Mouse (Mus musculus): ENCODE data around the gene U2af2. TPM values are rescaled to one million over a fixed set of nuclear protein-coding genes. Genes with fewer than 3 reads are reported as not detected.

U2af2 gene
- total and polyA plus RNA-seq, 2 experiments from 2014 or later, result 86.9 to 153 TPM

DNA sequence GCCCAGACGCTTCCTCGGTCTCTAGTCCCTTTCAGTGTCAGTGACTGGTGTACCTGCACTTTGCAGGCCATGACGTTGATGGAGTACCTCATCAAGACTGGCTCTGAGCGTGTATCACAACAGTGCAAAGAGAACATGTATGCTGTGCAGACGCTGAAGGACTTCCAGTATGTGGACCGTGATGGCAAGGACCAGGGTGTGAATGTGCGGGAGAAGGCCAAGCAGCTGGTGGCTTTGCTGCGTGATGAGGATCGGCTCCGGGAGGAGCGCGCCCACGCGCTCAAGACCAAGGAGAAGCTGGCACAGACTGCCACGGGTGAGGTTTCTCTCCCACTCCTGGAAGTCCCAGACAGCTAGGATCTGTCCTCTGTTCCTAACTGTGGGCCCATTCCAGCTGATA is 27.9 kb downstream of the U2af2 start:
- no peak overlapping the region for H3K4me3 ChIP-seq (ENCODE audit: low read length)
- ATAC-seq (no peak), DNase-seq (ENCODE audit: low spot score) (no peak)
- H3K27me3 ChIP-seq (ENCODE audit: insufficient read depth, low read length), result no peaks in the 10 kb centered on the region
- no peak overlapping the region for H3K9ac ChIP-seq (replicated peaks; ENCODE audit: low read length)
- no peak overlapping the region for H3K4me2 ChIP-seq (ENCODE audit: low read depth, low read length)
- TF ChIP-seq CTCF (IDR thresholded peaks at IDR 0.05; ENCODE audit: low read depth), result no peak
- no peaks in the 10 kb centered on the region for H3K9me3 ChIP-seq (ENCODE audit: low read length)
- WGBS, result 96% methylated on average over 15 of the region's 15 CpGs
- H3K36me3 ChIP-seq (ENCODE audit: insufficient read depth, low read length), result peaks cover 16% of the 10 kb centered on the region
- no peak overlapping the region for H3K27ac ChIP-seq
- no peaks in the 10 kb centered on the region for H3K4me1 ChIP-seq (ENCODE audit: insufficient read depth, low read length)

DNA sequence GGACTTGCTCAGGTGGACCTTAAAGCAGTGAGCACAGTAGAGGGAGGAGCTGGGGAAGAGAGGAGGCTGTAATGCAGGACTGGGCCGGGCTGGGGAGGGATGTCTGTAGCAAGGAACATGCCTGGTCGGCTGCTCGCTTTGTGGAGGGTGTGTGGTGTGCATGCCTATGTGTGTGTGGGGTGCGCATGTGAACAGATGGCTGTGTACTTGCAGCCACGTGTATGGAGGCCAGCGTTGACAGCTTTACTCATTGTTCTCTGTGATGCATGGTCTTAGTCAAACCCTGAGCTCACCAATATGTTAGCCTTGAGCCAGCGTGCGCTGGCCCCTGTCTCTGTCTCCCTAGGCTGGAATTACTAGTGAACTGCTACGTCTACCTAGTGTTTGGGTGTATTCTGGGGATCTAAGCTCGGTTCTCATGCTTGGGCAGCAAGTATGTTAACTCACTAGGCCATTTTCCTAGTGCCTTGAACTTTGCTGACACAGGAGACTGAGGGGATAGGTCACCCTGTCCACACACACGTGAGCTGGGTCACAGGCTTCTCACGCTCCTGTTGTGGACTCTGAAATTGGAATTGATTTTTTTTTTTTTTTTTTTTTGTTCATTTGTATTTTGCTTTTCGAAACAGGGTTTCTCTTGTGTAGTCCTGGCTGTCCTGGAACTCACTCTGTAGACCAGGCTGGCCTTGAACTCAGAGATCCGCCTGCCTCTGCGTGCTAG is 29.2 kb downstream of the U2af2 start:
- H3K36me3 ChIP-seq (ENCODE audit: insufficient read depth, low read length), result peaks cover 29% of the 10 kb centered on the region
- H3K4me2 ChIP-seq (ENCODE audit: low read depth, low read length), result no peak overlapping the region
- H3K4me1 ChIP-seq (ENCODE audit: insufficient read depth, low read length), result no peaks in the 10 kb centered on the region
- ATAC-seq (no peak), DNase-seq (ENCODE audit: low spot score) (no peak)
- no peak overlapping the region for H3K27ac ChIP-seq
- H3K4me3 ChIP-seq (ENCODE audit: low read length), result no peak overlapping the region
- no peaks in the 10 kb centered on the region for H3K27me3 ChIP-seq (ENCODE audit: insufficient read depth, low read length)
- H3K9ac ChIP-seq (replicated peaks; ENCODE audit: low read length), result no peak overlapping the region
- no peaks in the 10 kb centered on the region for H3K9me3 ChIP-seq (ENCODE audit: low read length)
- TF ChIP-seq CTCF (IDR thresholded peaks at IDR 0.05; ENCODE audit: low read depth), result no peak
- WGBS, result 93% methylated on average over 15 of the region's 15 CpGs

DNA sequence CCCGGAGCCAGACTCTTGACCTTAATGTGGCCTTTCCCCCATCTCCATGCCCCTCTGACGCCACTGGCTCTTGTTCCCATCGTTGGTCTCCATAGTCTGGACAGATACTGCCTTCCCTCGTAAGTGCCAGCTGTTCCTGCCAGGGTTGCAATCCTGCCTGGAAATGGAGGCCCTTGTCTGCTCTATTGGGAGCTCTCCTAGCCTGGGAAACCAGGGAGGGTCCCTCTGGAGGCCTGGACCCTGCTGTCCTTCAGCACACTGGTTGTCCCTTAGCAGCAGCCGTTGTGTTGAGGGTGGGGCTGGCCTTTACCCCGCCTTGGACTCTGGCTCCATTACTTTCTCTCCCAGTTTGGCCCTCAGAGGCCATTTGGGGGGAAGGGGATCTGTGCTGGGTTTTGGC is 30.4 kb downstream of the U2af2 start:
- H3K27me3 ChIP-seq (ENCODE audit: insufficient read depth, low read length), result no peaks in the 10 kb centered on the region
- no peak for DNase-seq (ENCODE audit: low spot score)
- TF ChIP-seq CTCF (IDR thresholded peaks at IDR 0.05; ENCODE audit: low read depth), result no peak
- no peaks in the 10 kb centered on the region for H3K4me1 ChIP-seq (ENCODE audit: insufficient read depth, low read length)
- H3K9ac ChIP-seq (replicated peaks; ENCODE audit: low read length), result no peak overlapping the region
- WGBS, result 89% methylated on average over 6 of the region's 6 CpGs
- H3K4me3 ChIP-seq (ENCODE audit: low read length), result no peak overlapping the region
- H3K4me2 ChIP-seq (ENCODE audit: low read depth, low read length), result no peak overlapping the region
- peaks cover 33% of the 10 kb centered on the region for H3K36me3 ChIP-seq (ENCODE audit: insufficient read depth, low read length)
- no peaks in the 10 kb centered on the region for H3K9me3 ChIP-seq (ENCODE audit: low read length)
- H3K27ac ChIP-seq, result no peak overlapping the region
- no peak for ATAC-seq

DNA sequence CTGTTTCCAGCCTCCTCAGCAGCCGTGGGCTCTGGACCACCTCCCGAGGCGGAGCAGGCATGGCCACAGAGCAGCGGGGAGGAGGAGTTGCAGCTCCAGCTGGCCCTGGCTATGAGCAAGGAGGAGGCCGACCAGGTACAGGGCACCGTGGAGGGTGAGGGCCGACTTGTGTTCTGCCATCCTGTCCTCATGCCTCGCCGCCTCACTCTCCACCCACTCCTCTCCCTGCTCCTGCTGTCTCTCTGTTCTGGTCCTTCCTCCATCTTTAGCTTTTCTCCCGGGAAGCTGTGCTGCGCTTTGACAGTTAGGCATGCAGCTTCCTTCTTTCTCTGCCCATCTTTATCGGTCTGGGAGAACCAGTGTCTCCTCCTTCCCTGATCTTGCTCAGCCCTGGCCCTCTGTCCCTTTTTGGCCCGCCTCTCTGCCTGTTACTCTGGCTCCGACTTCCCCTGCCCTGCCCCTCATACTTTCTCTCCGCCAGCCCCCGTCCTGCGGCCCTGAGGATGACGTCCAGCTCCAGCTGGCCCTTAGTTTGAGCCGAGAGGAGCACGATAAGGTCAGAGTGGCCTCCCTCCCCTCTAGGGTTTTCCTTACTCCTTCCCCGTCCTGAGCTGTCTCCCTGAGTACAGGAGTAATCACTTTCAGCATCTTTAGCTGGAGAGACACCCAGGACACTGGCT is 31.0 kb downstream of the U2af2 start:
- no peak overlapping the region for H3K9ac ChIP-seq (replicated peaks; ENCODE audit: low read length)
- H3K9me3 ChIP-seq (ENCODE audit: low read length), result no peaks in the 10 kb centered on the region
- no peak for TF ChIP-seq CTCF (IDR thresholded peaks at IDR 0.05; ENCODE audit: low read depth)
- no peaks in the 10 kb centered on the region for H3K4me1 ChIP-seq (ENCODE audit: insufficient read depth, low read length)
- no peak overlapping the region for H3K27ac ChIP-seq
- ATAC-seq (no peak), DNase-seq (ENCODE audit: low spot score) (no peak)
- H3K27me3 ChIP-seq (ENCODE audit: insufficient read depth, low read length), result no peaks in the 10 kb centered on the region
- WGBS, result 86% methylated on average over 19 of the region's 21 CpGs
- H3K4me3 ChIP-seq (ENCODE audit: low read length), result no peak overlapping the region
- H3K36me3 ChIP-seq (ENCODE audit: insufficient read depth, low read length), result peaks cover 39% of the 10 kb centered on the region
- H3K4me2 ChIP-seq (ENCODE audit: low read depth, low read length), result no peak overlapping the region

DNA sequence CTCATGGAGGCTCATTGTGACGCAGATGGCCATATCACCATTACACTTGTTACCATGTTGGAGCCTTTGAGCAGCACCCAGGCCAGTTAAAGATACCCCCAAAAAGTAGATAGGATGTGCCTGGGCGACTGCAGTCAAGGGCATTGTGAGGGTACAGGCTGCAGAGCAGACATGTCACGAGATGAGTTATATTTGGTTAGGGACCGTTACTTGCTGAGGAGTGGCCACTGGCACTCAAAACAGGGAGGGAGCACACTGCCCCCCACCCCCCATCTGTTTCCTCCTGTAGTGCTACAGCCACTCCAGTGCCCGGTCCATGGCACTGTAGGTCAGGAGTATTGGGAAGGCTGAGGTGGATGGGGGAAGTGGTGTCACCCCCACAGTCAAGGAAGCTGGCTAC is 36.8 kb downstream of the U2af2 start:
- no peaks in the 10 kb centered on the region for H3K27me3 ChIP-seq (ENCODE audit: insufficient read depth, low read length)
- ATAC-seq, result no peak
- no peak for DNase-seq (ENCODE audit: low spot score)
- H3K9me3 ChIP-seq (ENCODE audit: low read length), result no peaks in the 10 kb centered on the region
- TF ChIP-seq CTCF (IDR thresholded peaks at IDR 0.05; ENCODE audit: low read depth), result no peak
- H3K36me3 ChIP-seq (ENCODE audit: insufficient read depth, low read length), result peaks cover 28% of the 10 kb centered on the region
- H3K9ac ChIP-seq (replicated peaks; ENCODE audit: low read length), result no peak overlapping the region
- H3K4me3 ChIP-seq (ENCODE audit: low read length), result no peak overlapping the region
- no peak overlapping the region for H3K4me2 ChIP-seq (ENCODE audit: low read depth, low read length)
- no peaks in the 10 kb centered on the region for H3K4me1 ChIP-seq (ENCODE audit: insufficient read depth, low read length)
- no peak overlapping the region for H3K27ac ChIP-seq
- 91% methylated on average over 5 of the region's 5 CpGs for WGBS

DNA sequence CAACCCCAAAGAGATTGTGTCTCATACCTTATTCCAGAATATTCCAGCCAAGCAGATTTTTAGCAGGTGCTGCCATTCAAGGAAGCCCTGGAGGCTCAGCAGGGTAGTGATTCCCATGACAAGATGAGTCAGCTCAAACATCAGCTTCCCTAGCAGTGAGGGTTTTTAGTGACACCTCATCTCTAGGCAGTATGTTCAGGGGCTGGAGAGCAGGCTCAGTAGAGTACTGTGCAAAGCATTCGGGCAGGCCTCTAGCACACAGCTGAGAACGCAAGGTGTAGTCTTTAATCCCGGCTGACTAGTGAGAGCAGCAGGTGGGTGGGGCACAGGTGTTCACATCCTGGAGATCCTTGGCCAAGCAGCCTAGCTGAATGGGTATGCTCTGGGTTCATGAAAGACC is 37.9 kb downstream of the U2af2 start:
- no peak overlapping the region for H3K4me3 ChIP-seq (ENCODE audit: low read length)
- H3K36me3 ChIP-seq (ENCODE audit: insufficient read depth, low read length), result peaks cover 28% of the 10 kb centered on the region
- 91% methylated on average over 3 of the region's 3 CpGs for WGBS
- H3K9me3 ChIP-seq (ENCODE audit: low read length), result no peaks in the 10 kb centered on the region
- DNase-seq (ENCODE audit: low spot score), result peak; percentile 5
- H3K4me2 ChIP-seq (ENCODE audit: low read depth, low read length), result no peak overlapping the region
- H3K4me1 ChIP-seq (ENCODE audit: insufficient read depth, low read length), result no peaks in the 10 kb centered on the region
- no peaks in the 10 kb centered on the region for H3K27me3 ChIP-seq (ENCODE audit: insufficient read depth, low read length)
- H3K9ac ChIP-seq (replicated peaks; ENCODE audit: low read length), result no peak overlapping the region
- ATAC-seq, result no peak
- TF ChIP-seq CTCF (IDR thresholded peaks at IDR 0.05; ENCODE audit: low read depth), result no peak
- no peak overlapping the region for H3K27ac ChIP-seq
